Mouse (Mus musculus) A20 (cell line): ENCODE results near the gene Fggy.

Source experiments
- DNase-seq: peaks from one replicate; pipeline ENCODE4 v3.0.0-alpha.2; 2011; ENCODE audit warnings: low read depth, low spot score

Fggy gene

DNA sequence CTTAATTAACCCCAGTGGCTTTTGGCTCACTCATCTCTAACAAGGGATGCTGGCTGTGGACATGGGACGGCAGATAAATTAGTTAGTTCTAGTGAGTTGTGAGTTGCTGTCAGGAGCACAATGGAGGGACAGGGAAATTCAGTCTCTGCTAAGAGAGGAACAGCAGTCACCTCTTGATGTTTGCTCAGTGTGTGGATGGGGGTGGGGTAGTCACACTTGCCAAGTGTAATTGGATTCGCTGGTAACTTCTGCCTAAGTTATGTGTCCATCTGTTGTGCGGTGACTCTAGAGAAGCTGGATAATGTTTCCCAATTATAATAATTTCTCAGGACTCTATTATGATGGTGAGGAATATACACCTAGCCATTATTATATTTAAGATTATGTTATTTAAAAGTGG, 107.0 kb downstream of the Fggy start:
- no peak for DNase-seq

GRCm38 (mm10) chr4:95666284-95666889, 109.1 kb downstream of the Fggy start:
- DNase-seq = no peak

GRCm38 (mm10) chr4:95666896-95667295, 109.6 kb downstream of the Fggy start:
- DNase-seq = no peak

GRCm38 (mm10) chr4:95667595-95667994, 110.3 kb downstream of the Fggy start:
- DNase-seq = no peak

DNA sequence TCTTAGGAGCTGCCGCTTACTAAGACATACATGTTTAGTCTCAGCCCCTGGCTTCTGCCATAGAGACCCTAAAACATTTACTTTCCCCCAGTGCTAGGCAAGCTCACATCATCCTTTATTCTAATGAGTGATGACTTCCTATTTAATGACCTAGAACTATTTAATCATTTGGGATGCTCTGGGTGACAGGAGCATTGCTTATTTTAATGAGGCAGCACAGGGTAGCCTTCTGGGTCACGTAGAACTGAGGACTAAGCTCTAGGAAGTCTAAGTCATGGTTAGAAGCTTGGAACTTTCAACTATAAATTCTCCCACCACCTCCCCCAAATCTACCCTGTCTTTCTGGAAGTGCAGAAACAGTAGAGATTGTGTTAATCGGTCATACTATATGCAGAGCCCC, 111.2 kb downstream of the Fggy start:
- DNase-seq = no peak

DNA sequence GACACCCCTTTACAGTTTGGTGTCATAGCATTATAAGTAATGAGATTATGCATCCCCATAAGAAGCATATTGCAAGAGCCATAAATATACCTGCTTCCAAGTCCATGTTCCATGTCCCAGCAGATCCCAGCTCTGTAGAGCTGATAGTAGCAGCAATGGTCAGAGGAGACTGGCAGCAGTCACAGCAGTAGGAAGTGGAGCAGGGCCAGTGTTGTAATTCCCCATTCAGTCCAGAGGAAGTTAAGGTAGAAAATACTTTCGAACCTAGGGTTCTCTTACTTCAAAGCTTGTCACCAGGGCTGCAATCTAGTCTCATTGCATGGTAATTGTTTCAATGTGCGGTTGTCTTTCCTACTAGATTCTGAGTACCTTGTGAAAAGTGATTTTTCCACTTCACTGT, 112.0 kb downstream of the Fggy start:
- DNase-seq = no peak

DNA sequence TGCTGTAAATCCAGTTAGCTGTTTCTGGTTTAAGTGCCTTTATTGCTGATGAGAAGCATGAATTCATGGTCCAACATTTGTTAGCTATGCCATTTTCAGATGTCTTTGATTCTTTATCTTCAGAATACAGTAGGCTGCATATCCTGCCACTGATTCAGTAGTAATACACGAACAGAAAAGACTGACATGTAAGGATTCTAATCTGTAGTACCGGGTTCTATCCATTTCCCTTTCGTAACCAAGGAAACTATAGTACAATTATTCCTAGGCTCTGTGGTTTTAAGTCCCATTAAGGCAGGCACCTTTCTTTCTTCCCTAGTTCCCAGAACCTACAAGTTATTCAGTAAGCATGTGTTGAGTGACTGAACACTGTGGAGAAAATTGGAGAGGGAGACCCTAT, 113.3 kb downstream of the Fggy start:
- no peak for DNase-seq

DNA sequence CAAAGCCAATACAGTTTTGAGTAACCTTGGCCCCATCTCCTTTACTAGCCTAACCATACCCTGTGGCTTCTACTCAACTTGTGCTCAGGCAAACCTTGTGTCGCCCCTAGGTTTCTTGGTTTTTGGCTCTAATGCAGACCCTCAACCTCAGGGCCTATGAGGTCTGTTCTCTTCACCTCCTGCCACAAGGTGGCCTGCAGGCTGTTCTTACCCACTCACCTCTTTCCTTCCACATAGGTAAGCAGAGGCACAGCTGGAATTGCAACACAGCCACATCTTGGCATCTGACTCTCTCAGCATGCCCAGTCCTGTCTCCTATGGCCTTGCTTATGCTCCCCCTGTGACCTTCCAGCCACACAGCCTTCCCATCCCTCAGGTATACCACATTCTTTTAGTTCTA, 114.7 kb downstream of the Fggy start:
- no peak for DNase-seq

DNA sequence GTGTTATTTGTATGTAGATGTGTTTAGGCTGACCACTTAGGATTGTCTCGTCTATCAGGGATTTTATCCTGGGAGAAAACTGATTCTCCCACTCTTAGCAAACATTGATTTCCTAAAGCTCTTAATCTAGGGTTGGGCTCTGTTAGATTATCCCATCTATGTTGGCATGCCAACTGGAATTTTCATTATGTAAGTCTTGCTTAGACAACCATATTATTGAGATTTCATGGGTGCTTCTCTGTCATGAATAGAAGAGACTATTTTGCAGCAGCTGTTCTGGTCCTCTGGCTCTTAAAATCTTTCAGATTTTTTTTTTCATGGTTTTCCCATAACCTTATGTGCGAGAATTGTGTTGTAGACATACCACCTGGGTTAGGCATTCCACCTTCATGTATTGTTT, 119.1 kb downstream of the Fggy start:
- DNase-seq = no peak

DNA sequence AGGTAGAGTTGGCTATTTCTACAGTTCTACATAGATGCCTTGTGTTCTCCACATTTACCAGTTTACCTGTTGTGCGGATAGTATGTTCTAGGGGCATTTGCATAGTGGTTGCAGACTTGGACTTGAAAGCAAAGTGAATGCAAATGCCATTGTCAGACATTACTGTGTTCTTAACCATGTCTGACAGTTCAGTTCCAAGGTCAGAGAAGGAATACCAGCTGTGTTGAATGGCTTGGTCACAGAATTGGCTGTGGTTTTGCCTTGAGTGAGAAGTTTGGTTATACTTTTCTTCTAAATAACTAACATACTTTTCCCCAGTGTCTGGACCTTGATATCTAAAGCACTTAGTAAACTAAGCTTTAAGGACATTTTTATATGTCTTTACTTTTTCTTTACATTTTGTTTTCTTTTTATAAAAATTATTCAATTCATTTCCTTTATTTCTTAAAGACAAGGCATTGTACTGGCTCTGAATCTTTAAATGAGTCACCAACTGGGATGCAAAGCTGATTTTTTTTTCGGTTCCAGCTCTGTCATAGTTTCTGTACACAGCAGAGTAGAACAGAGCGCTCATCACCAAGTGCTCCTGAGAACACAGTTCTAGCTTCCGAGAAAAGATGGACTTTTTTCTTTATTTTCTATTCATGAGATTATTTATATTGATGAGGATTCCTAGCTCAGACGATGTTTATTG, 123.6 kb downstream of the Fggy start:
- no peak for DNase-seq

- DNase-seq = no peak
Observed at GRCm38 (mm10) chr4:95684522-95685080, 127.3 kb downstream of the Fggy start.

DNA sequence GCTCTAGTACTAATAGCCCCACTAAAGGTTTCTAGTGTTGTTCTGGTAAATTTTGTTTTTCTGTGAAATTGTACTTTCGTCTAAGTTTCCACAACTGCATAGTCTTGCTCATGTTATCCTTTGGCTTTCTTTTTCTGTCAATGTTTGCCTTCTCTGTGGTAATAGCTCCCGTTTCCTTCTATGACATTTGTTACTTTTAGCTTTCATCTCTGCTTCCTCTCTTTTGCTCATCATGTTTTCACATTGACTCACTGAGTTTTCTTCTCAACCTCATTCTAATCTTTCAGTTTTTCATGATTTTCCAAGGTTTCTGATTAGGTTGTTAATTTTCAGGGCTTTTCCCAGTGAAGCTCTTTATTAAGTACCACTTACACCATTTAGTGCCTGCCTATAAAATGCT, 129.5 kb downstream of the Fggy start:
- no peak for DNase-seq

GRCm38 (mm10) chr4:95687350-95687749, 130.0 kb downstream of the Fggy start:
- no peak for DNase-seq

DNA sequence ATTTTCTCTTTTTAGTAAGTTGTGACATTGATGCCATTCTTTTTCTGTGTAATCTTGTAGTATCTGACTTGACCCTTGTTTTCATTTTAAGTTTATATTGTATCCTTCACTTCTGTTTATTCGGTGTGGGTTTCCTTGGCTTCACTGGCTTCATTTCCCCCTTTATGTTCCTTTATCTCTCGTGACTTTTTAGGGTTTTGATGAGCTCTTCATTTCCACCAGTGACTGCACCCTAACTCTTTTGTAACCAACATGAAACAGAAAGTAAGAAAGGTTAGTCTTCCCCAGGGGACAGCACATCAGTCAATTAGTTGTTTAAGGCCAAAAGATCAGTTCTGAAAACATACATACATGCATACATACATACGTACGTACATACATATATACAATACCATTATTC, 130.9 kb downstream of the Fggy start:
- DNase-seq = no peak

GRCm38 (mm10) chr4:95700366-95700765, 143.1 kb downstream of the Fggy start:
- no peak for DNase-seq

DNA sequence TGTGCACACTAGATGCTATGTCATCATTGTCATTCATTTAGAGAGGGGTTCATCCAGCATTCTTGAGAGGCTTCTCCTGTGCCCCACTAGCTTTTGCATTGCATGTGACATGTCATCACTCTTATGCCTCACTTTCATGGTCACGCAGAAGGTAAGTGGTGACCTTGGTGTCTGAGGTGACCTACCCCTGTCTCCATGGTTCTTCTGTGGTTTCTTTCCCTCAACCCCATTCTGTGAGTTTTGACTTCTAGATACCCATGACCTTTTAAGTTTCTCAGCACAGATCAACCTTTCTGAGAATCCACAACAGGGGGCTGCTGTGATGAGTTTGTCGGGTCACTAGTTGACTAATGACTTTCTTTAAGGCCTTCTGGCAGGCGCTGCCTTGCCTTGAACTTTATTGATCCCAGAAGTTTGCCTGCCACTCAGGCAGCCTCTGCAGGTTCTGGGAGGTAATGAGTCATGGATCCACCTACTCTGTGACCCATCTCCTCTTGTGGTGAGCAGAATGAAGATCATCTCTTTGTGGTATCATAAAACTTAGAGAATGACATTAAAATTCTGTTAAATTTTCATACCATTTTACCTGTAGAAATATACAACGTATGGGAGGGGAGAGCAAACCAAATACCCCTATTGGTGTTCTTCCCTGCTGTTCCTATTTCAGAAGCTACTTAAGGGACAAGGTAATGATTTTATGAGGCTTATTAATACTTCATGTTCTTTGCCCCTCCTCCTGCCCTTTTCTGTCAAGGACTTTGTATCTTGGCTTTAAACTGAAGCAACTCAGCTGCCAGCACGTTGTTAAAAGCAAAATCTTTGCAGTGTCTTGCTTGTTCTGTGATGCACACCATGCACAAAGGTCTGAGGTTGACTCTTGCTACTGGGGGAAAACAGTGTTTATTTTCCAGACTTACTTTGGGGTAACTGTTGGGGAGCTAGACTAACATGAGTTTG, 150.9 kb downstream of the Fggy start:
- no peak for DNase-seq

DNA sequence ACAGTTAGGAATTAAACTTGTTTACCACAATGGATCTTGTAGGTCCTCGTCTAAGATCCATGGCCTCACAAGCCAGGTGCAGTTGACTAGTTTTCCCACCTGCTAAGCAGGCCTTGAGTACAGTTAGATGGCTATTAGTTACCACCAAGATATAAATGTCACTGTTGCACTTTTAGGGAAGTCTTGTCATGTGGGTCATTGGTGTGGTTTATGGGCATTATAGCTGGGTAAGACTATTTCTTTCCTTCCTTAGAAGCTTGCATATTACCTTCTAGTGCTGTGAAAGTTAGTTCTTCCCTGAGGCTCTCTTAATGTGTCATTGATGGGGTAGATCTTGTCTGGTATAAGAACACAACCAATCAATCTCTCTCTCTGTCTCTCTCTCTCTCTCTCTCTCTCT, 152.4 kb downstream of the Fggy start:
- DNase-seq = no peak

DNA sequence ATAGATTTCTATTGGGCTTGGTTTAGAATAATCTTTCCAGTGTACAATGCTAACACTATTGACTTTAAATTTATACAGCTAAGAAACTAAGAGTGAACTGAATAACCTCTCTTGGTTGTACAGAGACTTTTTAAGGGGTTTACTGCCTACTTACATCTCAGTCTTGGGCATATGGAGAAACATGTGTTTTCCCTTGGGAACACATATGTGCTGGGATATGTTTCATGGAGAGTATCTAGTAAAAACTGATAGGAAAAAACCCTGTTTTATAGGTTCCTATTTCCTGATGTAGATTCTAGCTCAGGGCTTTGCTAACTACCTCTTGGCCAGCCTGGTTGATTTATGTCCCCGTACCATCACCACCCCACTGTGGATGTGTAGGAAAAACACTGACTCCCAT, 155.5 kb downstream of the Fggy start:
- no peak for DNase-seq

- DNase-seq = no peak
Observed at GRCm38 (mm10) chr4:95713271-95713670, 156.0 kb downstream of the Fggy start.

DNA sequence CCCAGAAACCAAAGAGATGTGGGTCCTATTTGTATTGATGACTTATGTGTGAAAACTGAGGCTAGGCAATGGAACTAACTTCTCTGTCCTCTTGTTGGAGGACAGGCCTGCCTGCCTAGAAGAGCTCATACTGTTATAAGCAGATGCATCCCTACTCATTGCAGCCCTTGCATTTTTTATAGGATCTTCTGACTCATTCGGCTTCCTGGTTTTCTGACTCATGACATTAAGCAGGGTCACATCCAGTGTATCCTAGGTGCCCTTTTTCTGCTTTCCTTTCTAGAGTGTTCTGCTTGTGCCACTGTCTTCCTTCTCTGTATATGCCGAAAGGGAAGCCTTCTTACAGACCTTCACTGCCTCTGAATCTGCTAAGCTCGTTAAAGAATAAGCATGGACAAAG, 158.8 kb downstream of the Fggy start:
- no peak for DNase-seq

DNA sequence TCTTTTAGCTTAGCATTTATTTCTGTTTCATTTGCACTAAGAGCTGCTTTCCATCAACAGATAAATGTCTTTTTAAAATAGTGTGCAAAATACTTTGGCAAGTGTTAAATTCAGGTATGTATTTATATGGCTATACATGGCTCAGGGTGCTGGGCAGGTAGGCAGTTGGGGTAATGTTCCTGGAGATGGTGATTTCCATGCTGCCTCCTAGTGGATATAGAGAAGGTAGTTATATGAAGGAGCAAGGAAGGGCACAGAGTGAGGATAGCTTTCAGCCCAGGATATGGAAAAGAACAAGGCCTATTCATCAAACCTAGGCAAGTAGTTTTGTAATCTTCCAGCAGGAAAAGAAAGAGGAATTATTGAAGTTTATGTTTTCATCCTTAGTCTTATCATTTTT, 166.3 kb downstream of the Fggy start:
- no peak for DNase-seq

GRCm38 (mm10) chr4:95726361-95726760, 169.1 kb downstream of the Fggy start:
- DNase-seq = no peak
